Mouse (Mus musculus): ENCODE measurements around the gene Bace1.

Bace1 gene

GRCm38 (mm10) chr9:45838434-45839138, at the start of gene Bace1:
Gene Bace1 (plus strand): TSS chr9:45838580.
- peak; percentile 92 for DNase-seq (ENCODE audit: low spot score)

- no peak for DNase-seq (ENCODE audit: low spot score)
Observed at GRCm38 (mm10) chr9:45791456-45792142, 46.8 kb upstream of the Bace1 start.

- no peak for DNase-seq (ENCODE audit: low spot score)
Observed at GRCm38 (mm10) chr9:45792235-45792634, 46.1 kb upstream of the Bace1 start.

DNA sequence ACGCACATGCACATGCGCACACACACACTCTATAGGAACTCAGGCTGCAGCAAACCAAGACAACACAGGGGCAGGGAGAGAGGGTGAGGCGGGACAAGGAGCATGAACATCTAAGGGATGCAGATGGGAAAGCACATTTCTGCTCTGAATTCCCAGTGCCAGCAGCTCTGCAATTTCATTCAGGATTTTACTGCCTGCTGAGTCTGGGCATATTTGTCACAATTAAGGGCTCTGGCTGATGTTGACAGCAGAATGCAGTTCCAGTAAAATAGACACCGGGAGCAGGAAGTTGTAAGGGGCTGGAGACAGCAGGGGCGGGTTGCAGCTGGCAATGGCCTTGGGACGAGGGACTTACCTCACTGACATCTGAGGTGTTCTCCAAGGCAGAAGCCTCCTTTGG, 44.7 kb upstream of the Bace1 start:
- no peak for DNase-seq (ENCODE audit: low spot score)

- no peak for DNase-seq (ENCODE audit: low spot score)
Observed at GRCm38 (mm10) chr9:45795722-45796121, 42.7 kb upstream of the Bace1 start.

GRCm38 (mm10) chr9:45797271-45797670, 41.1 kb upstream of the Bace1 start:
- DNase-seq (ENCODE audit: low spot score): no peak

GRCm38 (mm10) chr9:45798467-45799164, 39.8 kb upstream of the Bace1 start:
- peak; percentile 37 for DNase-seq (ENCODE audit: low spot score)

DNA sequence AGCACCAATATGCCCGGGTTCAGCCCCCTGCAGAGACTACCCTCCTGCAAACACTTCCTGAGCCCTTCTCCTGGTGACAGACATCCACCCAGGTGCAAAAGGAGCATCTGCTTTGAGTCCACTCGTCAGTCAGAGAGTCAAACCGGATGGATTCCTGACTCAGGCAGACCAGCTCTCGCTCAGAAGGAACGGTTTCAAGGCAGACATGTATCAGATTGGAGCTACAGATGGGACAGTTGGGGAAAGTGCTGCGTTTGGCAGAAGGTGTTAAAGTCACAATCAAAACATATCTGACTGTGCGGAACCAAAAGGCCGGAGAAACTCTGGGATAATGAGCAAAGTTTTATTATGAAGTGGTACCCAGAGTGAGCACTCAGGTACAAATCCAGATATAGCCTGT, 39.0 kb upstream of the Bace1 start:
- peak; percentile 52 for DNase-seq (ENCODE audit: low spot score)

DNA sequence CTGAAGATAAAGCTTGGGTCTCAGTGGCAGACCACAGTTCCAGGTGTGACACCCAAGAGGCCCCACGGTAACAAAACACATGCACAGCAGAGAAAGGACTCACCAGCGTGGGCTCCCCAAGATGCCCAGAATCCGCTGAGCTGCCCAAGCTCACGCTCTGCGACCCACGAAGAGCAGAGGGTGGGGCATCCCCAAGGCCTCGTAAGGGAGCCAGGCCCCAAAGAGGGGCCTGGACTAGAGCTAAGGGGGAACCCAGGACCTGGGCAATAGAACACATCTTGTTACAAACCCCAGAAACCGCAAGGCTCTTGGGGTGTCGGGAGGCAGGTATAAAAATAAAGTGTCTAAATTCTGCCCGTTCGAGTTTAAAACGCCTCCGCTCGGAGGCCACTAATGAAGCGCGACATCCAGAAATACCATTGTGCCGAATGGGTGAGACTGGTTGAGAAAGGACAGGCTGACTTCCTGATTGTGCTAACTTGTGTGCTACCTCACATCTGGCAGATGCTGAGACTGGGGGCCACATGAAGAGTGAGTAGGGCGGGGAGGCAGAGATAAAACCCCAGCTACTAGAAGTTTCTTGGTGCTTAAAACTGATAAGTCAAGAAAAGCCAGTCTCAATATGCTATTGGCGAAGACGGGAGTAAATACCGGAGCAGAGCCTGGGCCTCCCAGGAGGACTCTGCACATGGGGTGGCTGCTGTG, 35.2 kb upstream of the Bace1 start:
- DNase-seq (ENCODE audit: low spot score): no peak

GRCm38 (mm10) chr9:45806847-45807246, 31.5 kb upstream of the Bace1 start:
- DNase-seq (ENCODE audit: low spot score): no peak

- DNase-seq (ENCODE audit: low spot score): no peak
Observed at GRCm38 (mm10) chr9:45807337-45807736, 31.0 kb upstream of the Bace1 start.

DNA sequence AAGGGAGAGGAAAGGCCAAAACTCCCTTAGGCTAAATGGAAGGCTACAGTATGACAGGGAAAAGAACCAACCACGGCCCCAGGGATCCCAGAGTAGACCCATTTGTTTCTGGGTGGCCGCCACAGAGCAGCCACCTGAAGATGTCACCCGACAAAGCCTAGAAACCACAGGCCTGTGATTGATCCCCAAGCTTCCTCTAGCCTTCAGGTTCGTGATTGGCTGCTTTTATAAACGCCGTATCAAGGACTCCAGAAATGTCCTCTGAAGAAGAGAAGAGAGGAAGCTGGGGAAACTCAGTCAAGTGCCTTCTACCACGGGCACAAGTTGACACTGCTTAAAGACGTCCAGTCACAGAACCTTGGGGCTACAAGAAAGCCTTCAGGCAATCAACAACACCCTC, 30.6 kb upstream of the Bace1 start:
- DNase-seq (ENCODE audit: low spot score): no peak

DNA sequence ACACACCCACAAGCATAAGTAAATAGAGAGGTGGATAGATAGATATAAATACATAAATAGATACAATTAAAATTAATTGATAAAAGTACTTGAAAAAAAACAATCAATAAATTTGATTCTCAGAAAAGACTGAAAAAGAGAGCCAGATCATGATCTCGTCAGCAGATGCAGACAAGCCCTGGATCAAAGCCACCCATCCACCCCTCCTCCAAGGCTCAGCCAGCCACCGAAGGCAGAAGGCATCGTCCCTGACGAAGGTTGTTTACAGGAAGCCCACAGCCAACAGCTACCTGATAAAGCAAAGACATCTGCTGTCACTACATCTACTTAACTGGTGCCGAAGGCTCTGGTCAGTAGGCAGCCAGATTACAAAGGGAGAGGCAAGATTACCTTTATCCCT, 26.4 kb upstream of the Bace1 start:
- no peak for DNase-seq (ENCODE audit: low spot score)

DNA sequence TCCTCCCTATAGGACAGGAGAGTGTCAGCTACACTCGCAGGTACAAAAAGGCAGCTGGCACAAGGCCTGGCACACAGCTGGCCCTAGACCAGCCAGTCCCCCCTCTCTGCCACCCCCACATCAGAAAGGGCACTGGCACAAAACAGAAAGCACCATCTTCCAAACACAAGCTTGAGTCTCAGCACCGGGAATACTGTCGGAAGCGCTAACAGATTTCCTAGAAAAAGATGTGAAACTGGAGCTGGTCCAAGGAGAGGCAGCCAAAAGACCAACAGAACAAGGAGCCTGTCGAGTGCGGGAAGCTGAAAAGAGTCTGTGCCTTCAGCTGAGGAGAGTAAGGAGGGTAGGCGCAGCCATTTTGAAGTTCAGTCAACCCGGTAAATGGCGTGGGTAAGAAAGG, 23.3 kb upstream of the Bace1 start:
- peak; percentile 34 for DNase-seq (ENCODE audit: low spot score)

- DNase-seq (ENCODE audit: low spot score): no peak
Observed at GRCm38 (mm10) chr9:45815525-45815924, 22.9 kb upstream of the Bace1 start.

DNA sequence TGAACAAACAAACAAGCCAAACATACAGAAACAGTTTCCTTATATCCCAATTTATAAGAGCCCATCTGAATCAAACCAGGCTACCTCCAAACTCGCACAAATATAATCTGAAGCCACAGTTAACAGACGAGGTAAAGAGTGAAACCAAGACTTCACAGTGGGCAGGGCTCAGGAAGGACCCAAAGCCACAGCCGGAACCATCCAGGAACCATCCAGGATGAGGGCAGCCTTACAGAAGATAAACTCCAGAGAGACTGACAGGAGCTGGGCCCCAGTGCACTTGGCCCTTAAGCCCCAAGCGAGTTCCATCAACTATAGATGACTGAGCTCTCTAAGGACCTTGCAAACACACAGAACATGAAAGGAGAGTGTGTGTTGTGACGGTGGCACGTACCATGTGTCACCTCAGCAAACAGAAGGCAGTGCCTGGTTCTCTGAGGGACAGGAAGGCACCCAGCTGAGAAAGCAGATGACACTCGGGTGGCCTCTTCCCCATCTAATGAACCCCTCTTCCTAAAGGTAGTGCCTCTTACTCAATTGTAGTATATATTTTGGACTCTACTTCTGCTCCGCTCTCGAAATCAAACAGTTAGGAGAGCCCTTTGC, 19.9 kb upstream of the Bace1 start:
- no peak for DNase-seq (ENCODE audit: low spot score)

- DNase-seq (ENCODE audit: low spot score): peak; percentile 20
Observed at GRCm38 (mm10) chr9:45827663-45828290, 10.6 kb upstream of the Bace1 start.

DNA sequence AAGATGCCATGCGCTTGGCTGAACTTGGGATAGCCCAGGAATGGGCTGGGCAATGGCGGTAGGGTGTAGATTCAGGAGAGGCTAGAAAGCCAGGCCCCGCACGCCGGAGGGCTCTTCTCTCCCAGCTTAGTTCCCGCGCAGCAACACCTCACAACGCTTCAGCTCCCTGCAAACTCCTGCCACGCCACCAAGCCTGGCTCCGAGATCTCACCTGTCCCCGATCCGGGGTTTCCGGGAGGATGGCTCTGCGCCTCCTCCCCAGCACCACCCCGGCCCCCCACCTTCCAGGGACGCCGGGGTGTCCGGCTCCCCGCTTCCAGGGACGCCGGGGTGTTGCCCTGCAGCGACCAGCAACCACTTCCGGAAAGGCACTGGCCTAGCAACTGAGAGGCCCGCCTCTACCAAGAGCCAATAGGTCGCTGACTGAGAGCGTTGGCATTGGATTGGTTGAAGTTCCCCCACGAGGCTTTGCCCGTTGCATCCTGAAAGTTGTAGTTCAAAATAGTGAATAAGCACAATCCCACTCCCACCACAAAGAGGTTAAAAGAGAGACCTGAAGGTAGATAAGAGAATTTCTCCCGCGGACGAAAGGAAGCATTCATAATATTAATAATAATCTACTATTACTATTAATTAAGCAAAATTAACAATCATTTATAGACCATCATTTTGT, 10.0 kb upstream of the Bace1 start, which contains the start of gene Cep164:
Gene Cep164 (minus strand): TSS at position 401 of the 673 bp plus-strand sequence.
- DNase-seq (ENCODE audit: low spot score): peak; percentile 89

GRCm38 (mm10) chr9:45829107-45829506, 9.3 kb upstream of the Bace1 start:
- DNase-seq (ENCODE audit: low spot score): peak; percentile 79

GRCm38 (mm10) chr9:45832898-45833297, 5.5 kb upstream of the Bace1 start:
- no peak for DNase-seq (ENCODE audit: low spot score)

DNA sequence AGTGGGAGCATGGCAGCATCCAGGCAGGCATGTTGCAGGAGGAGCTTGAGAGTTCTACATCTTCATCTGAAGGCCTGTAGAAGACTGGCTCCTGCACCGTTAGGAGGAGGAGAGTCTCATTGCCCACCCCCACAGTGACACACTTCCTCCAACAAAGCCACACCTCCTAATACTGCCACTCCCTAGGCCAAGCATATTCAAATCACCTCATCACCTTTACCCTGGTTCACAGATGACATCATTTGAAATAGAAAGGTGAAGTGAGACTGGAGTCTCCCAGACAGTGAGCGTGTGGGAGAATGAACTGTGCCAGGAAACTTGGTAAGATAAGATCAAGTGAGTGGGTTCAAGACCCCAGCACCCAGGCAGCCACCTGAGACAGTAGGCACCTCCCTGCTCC, 4.9 kb upstream of the Bace1 start:
- no peak for DNase-seq (ENCODE audit: low spot score)
